Mouse (Mus musculus) MEL (cell line): ENCODE measurements around the gene Col1a1.

Experiments
- CTCF ChIP-seq, 3 experiments: IDR thresholded peaks in 2 of 3; conservative IDR thresholded peaks in 1 of 3; 2 replicates each; pipeline ENCODE4 v1.5.1; 2011 to 2012; ENCODE audit warnings: low read length in 3 of 3, low read depth in 2 of 3, mild to moderate bottlenecking in 2 of 3, improper control_type of control experiment in 1 of 3, inconsistent platforms in 1 of 3, mixed read lengths in 1 of 3, moderate library complexity in 1 of 3; ENCODE audit not compliant: control insufficient read depth in 1 of 3, insufficient read depth in 1 of 3, poor library complexity in 1 of 3, severe bottlenecking in 1 of 3
- POLR2A ChIP-seq, 2 experiments: IDR thresholded peaks; 2 replicates each; pipeline ENCODE4 v1.6.1; 2011 to 2012; ENCODE audit warnings: low read length in 2 of 2, mild to moderate bottlenecking in 2 of 2, control low read depth in 1 of 2, improper control_type of control experiment in 1 of 2, low read depth in 1 of 2, moderate library complexity in 1 of 2; ENCODE audit not compliant: control insufficient read depth in 1 of 2, insufficient read depth in 1 of 2, poor library complexity in 1 of 2
- SIN3A ChIP-seq: IDR thresholded peaks from 2 replicates; pipeline ENCODE4 v1.6.1; 2012; ENCODE audit warnings: low read length, improper control_type of control experiment, inconsistent platforms
- USF1 ChIP-seq: IDR thresholded peaks from 2 replicates; pipeline ENCODE4 v1.6.1; 2014; ENCODE audit warnings: low read depth, mild to moderate bottlenecking, inconsistent platforms, low read length, improper control_type of control experiment, moderate library complexity

DNA sequence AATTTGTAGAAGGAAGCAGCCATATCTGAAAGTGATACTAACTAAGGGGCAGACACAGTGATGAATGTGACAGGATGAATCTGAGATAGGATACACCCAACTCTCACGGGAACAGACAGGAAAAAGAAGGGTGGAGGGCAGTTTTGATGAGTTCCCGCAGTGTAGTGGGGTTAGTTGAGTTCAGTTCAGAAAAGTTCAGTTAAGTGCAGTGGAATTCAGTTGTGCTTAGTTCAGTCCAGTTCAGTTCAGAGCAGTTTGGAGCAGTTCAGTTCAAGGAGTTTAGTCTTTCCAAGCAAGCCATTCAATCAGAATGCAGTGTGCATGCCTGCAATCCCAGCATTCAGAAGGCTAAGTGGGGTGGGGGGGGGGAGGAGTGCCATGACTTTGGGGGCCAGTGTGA, 34.8 kb upstream of the Col1a1 start:
- no peak for TF ChIP-seq USF1
- no peak for TF ChIP-seq POLR2A (IDR thresholded peaks at IDR 0.05; ENCODE audit: control insufficient read depth in 1 of 2, insufficient read depth in 1 of 2, low read depth in 1 of 2, low read length in 2 of 2, poor library complexity in 1 of 2)
- TF ChIP-seq SIN3A: no peak
- no peak for TF ChIP-seq CTCF (IDR thresholded peaks at IDR 0.05 in 2 of 3, conservative IDR thresholded peaks at IDR 0.05 in 1 of 3; ENCODE audit: control insufficient read depth in 1 of 3, insufficient read depth in 1 of 3, low read depth in 2 of 3, low read length in 3 of 3, poor library complexity in 1 of 3, severe bottlenecking in 1 of 3)
